Mouse (Mus musculus): ENCODE measurements at regions not wholly inside any gene's neighbourhood (a gene's known extent, or its start where the extent isn't known, plus 50 kb on each side); places are given as distances from the start of the nearest gene placed in this dataset.

- TF ChIP-seq EP300 (IDR thresholded peaks at IDR 0.05): no peak
- TF ChIP-seq CTCF (IDR thresholded peaks at IDR 0.05): no peak
Measured at GRCm38 (mm10) chr11:113021533-113021932, 239.5 kb downstream of the Sox9 start.

Measured in lung, postnatal 0 days (tissue).